Mouse (Mus musculus) heart, embryonic 14.5 days (tissue): Measurements from ENCODE around the gene Sp140. TPM values are rescaled to one million over a fixed set of nuclear protein-coding genes. Genes with fewer than 3 reads are reported as not detected.

Experiments
- ATAC-seq: fragments of 200-750 bp; cut with Nextera tagmentation; 2 replicates; pipeline ENCODE4 v1.8.0; 2017; ENCODE audit warnings: low read depth, moderate TSS enrichment; ENCODE audit not compliant: insufficient number of reproducible peaks, insufficient read depth, low FRiP score
- H3K27ac ChIP-seq, 2 experiments: fragments of 200-500 bp in 1 of 2; fragments of 300-500 bp in 1 of 2; sonication (generic) in 1 of 2; replicated peaks in 1 of 2; 2 replicates each; pipeline ENCODE4 v1.5.1; 2012 to 2014; ENCODE audit warnings: low read depth in 2 of 2, low read length in 2 of 2, control low read depth in 1 of 2, mild to moderate bottlenecking in 1 of 2, mixed read lengths in 1 of 2; ENCODE audit not compliant: control insufficient read depth in 1 of 2, insufficient read depth in 1 of 2
- H3K27me3 ChIP-seq: fragments of 300-500 bp; sonication (generic); 2 replicates; pipeline ENCODE4 v1.6.1; 2014; ENCODE audit warnings: mild to moderate bottlenecking, low read length, control low read depth; ENCODE audit not compliant: control insufficient read depth, insufficient read depth
- H3K36me3 ChIP-seq: fragments of 300-500 bp; sonication (generic); 2 replicates; pipeline ENCODE4 v1.6.1; 2014; ENCODE audit warnings: mild to moderate bottlenecking, control low read depth, low read length, mixed read lengths; ENCODE audit not compliant: control insufficient read depth, insufficient read depth
- H3K4me1 ChIP-seq, 2 experiments: fragments of 200-500 bp in 1 of 2; fragments of 300-500 bp in 1 of 2; sonication (generic) in 1 of 2; 2 replicates each; pipeline ENCODE4 v1.6.1; 2012 to 2014; ENCODE audit warnings: low read length in 2 of 2, control low read depth in 1 of 2, mixed read lengths in 1 of 2; ENCODE audit not compliant: control insufficient read depth in 2 of 2, insufficient read depth in 2 of 2
- H3K4me2 ChIP-seq: fragments of 300-500 bp; sonication (generic); 2 replicates; pipeline ENCODE4 v1.6.1; 2014; ENCODE audit warnings: mild to moderate bottlenecking, low read length
- H3K4me3 ChIP-seq, 2 experiments: fragments of 200-500 bp in 1 of 2; fragments of 300-500 bp in 1 of 2; sonication (generic) in 1 of 2; 2 replicates each; pipeline ENCODE4 v1.5.1; 2012 to 2014; ENCODE audit warnings: low read length in 2 of 2, mild to moderate bottlenecking in 2 of 2, control low read depth in 1 of 2, low read depth in 1 of 2, moderate library complexity in 1 of 2; ENCODE audit not compliant: control insufficient read depth in 1 of 2, insufficient read depth in 1 of 2
- H3K9ac ChIP-seq: fragments of 300-500 bp; sonication (generic); 2 replicates; pipeline ENCODE4 v1.6.1; 2014; ENCODE audit warnings: mild to moderate bottlenecking, low read length
- H3K9me3 ChIP-seq: fragments of 300-500 bp; sonication (generic); 2 replicates; pipeline ENCODE4 v1.6.1; 2016; ENCODE audit warnings: low read length, control low read depth; ENCODE audit not compliant: control insufficient read depth
- WGBS: fragments of 180-500 bp; shearing (Covaris S2); extraction: QIAGEN DNeasy Blood & Tissue Kit; methylation state at CpG from one replicate; pipeline ENCODE4 v1.1.7; 2014; 5-methylcytosine and 5-hydroxymethylcytosine counted together
- polyA plus RNA-seq: library from polyadenylated mRNA; unstranded; fragments of >200 nt; fragmentation: Nextera tagmentation; extraction: Ambion mirVana; gene quantifications from 2 replicates; pipeline ENCODE4 v1.2.1, GENCODE M21; 2014

The Sp140 gene
- polyA plus RNA-seq, 1 experiment from 2014 or later: 1.8 TPM

DNA sequence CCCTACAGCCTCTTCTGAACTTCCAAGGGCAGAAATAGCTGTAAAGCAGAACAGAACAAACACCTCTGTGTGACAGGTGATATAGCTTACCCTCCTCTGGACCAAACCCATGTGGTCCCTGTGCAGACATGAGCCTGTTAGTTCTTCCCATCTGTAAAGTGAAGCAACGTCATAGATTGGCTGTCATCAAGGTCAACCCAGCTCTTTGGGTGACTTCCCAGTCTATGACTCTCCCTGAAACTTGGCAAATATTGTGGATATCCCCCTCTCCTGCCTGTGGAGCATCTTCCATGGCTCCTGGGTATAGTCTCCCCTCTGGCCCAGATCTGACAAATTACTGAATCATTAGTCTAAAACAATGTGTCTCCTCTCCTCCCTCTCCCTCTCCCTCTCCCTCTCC lies 92.1 kb downstream of the Sp140 start:
- Histone ChIP-seq H3K4me2 (no peak overlapping the region), H3K36me3 (no peaks in the 10 kb centered on the region), H3K27ac (no peak overlapping the region), H3K9ac (no peak overlapping the region), H3K27me3 (no peaks in the 10 kb centered on the region), H3K4me3 (no peak overlapping the region), H3K9me3 (no peaks in the 10 kb centered on the region), H3K4me1 (peaks cover 3 to 8% of the 10 kb centered on the region in 2 experiments)
- 75% methylated on average over 1 of the region's 1 CpGs for WGBS
- ATAC-seq: no peak

DNA sequence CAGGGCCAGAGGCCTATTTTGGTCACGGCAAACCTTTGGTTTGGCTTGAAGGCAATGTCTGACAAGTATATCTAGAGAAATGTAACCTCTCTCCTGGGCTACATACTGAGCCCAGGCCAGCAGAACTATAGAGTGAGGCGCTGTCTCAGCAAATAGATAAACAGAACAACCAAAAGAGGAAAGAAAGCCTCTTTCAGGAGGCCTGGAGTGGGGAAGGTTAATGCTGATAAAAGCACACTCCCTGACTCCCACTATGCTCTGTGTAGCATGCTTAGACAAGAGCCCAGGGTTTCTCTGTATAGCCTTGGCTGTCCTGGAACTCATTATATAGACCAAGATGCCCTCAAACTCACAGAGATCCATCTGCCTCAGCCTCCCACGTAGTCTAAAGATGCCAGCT lies 93.1 kb downstream of the Sp140 start:
- peak; percentile 50; the same call in 1 of the 2 replicates for ATAC-seq
- H3K4me3 ChIP-seq: no peak overlapping the region
- peaks cover 0 to 6% of the 10 kb centered on the region in 2 experiments; a peak in 1 of 4 replicates for H3K4me1 ChIP-seq
- H3K4me2 ChIP-seq: no peak overlapping the region
- H3K9ac ChIP-seq: no peak overlapping the region
- H3K9me3 ChIP-seq: no peaks in the 10 kb centered on the region
- no peak overlapping the region for H3K27ac ChIP-seq
- no peaks in the 10 kb centered on the region for H3K27me3 ChIP-seq
- H3K36me3 ChIP-seq: no peaks in the 10 kb centered on the region
- WGBS: 50% methylated on average over 3 of the region's 3 CpGs

Other genes with a start within 250 kb of the Sp140 start
- gene G530012D18Rik, start 24.7 kb upstream of the Sp140 start, polyA plus RNA-seq: not detected in 2 replicates
- 1.9 and 2.1 TPM in 2 replicates for gene Sp110, start 1.6 kb upstream of the Sp140 start, polyA plus RNA-seq
- gene Sp100, start 49.6 kb downstream of the Sp140 start, polyA plus RNA-seq: 2.0 and 2.3 TPM in 2 replicates
- gene A630001G21Rik, start 178.3 kb downstream of the Sp140 start, polyA plus RNA-seq: 1.2 and 1.4 TPM in 2 replicates
- 39.7 and 41.4 TPM in 2 replicates for gene Cab39, start 193.1 kb downstream of the Sp140 start, polyA plus RNA-seq